Comparison of ENCODE assay signal across 9 mouse cellular contexts in the genomic region with DNA sequence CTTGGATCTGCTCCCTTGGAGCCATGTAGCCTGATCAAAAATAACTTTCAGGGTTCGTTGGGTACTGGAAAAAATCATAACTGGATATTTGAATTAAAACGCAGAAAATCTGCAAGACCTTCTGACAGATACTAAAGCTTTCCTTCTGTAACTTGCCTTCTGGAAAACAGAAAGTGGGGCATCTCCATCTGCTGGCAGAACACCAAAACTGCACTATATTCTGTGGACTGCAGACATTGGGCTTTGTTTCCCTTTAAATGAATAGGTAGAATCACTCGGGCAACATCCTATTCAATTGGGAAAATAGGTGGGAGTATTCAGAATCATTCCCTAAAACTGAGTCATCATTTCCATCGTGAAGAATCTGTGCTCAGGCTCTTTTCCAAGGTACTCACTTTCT.
DNase-seq lines count a peak whose midpoint lies in the region; ATAC-seq lines count a peak whose summit lies in the region.
"Had no signal": no experiment of that assay in that cellular context is flagged by ENCODE, and none has a peak within 500 bp of the region (broad histone marks: within the 10 kb centered on the region; RNA-seq: fewer than 3 reads in every experiment).

No protein-coding gene starts in this region.

- DNase-seq in embryo, embryonic 10 days (ENCODE audit: low spot score) = peak; percentile 44
- DNase-seq in embryo, embryonic 9.5 days (ENCODE audit: extremely low spot score) = no peak
- DNase-seq in ovary, postnatal 14 days (ENCODE audit: low spot score) = peak; percentile 10
- DNase-seq in ovary, postnatal 10 days (ENCODE audit: low spot score) = no peak
- DNase-seq in frontal cortex, adult 2 months (ENCODE audit: extremely low spot score in 1 of 2, low spot score in 1 of 2) = peak; percentile 1 to 62
- DNase-seq in left cerebral cortex, postnatal 4 days = peak; percentile 19
- no peak for DNase-seq in ovary, adult 18-20 months (ENCODE audit: low spot score)

- 22% methylated on average over 4 of the region's 4 CpGs for WGBS in heart, embryonic 11.5 days (ENCODE audit: insufficient replicate concordance)

- no peak overlapping the region for H3K4me3 ChIP-seq in heart, embryonic 11.5 days (ENCODE audit: low read depth, low read length)
- H3K4me3 ChIP-seq: limb, embryonic 15.5 days had no signal

- H3K9me3 ChIP-seq in heart, embryonic 11.5 days (replicated peaks; ENCODE audit: control insufficient read depth, low read length) = no peaks in the 10 kb centered on the region
- H3K9me3 ChIP-seq: limb, embryonic 15.5 days had no signal

- no peak overlapping the region for H3K9ac ChIP-seq in heart, embryonic 11.5 days (ENCODE audit: low read depth, low read length)
- H3K9ac ChIP-seq: limb, embryonic 15.5 days had no signal

- intact Hi-C loops in left cerebral cortex, postnatal 4 days (cut with DNase I) = loop anchor here (5.0 to 10.0 kb wide), 2 partner anchors 1209 to 1316 kb away; no protein-coding TSS in a partner anchor

- ATAC-seq in heart, embryonic 11.5 days (replicated peaks; ENCODE audit: insufficient number of reproducible peaks, low FRiP score, low TSS enrichment) = no peak

- H3K36me3 ChIP-seq in heart, embryonic 11.5 days (ENCODE audit: control insufficient read depth, insufficient read depth, low read length) = no peaks in the 10 kb centered on the region
- H3K36me3 ChIP-seq: limb, embryonic 15.5 days had no signal

- H3K4me1 ChIP-seq in heart, embryonic 11.5 days (ENCODE audit: control insufficient read depth, insufficient read depth, low read length) = no peaks in the 10 kb centered on the region
- H3K4me1 ChIP-seq: limb, embryonic 15.5 days had no signal

- no peak overlapping the region for H3K27ac ChIP-seq in heart, embryonic 11.5 days (ENCODE audit: low read depth, low read length)
- H3K27ac ChIP-seq: limb, embryonic 15.5 days had no signal

- no peaks in the 10 kb centered on the region for H3K27me3 ChIP-seq in heart, embryonic 11.5 days (ENCODE audit: control insufficient read depth, insufficient read depth, low read length)
- H3K27me3 ChIP-seq: limb, embryonic 15.5 days had no signal

- no peak overlapping the region for H3K4me2 ChIP-seq in heart, embryonic 11.5 days
- H3K4me2 ChIP-seq: limb, embryonic 15.5 days had no signal

Comparison
In these comparisons a context has a peak if more than half of its experiments do, and no peak if none do; other contexts are left out.
1. DNase-seq: peak in embryo, embryonic 10 days (single experiment), ovary, postnatal 14 days (single experiment), frontal cortex, adult 2 months (2 of 2) and left cerebral cortex, postnatal 4 days (single experiment); none in embryo, embryonic 9.5 days (single experiment), ovary, postnatal 10 days (single experiment) and ovary, adult 18-20 months (single experiment).